Mouse (Mus musculus) cortical plate, adult 2 months (tissue): Measurements from ENCODE around the gene Ccdc149. TPM values are rescaled to one million over a fixed set of nuclear protein-coding genes. Genes with fewer than 3 reads are reported as not detected.

Experiments
- H3K27ac ChIP-seq: fragments of 200-500 bp; 2 replicates; pipeline ENCODE4 v1.5.1; 2012; ENCODE audit warnings: low read length, control low read depth, inconsistent platforms; ENCODE audit not compliant: insufficient read depth
- H3K4me1 ChIP-seq: fragments of 200-500 bp; 2 replicates; pipeline ENCODE4 v1.6.1; 2011; ENCODE audit warnings: low read length; ENCODE audit not compliant: control insufficient read depth, insufficient read depth
- H3K4me3 ChIP-seq: fragments of 200-500 bp; 2 replicates; pipeline ENCODE4 v1.5.1; 2011; ENCODE audit warnings: mild to moderate bottlenecking, low read length, control low read depth; ENCODE audit not compliant: insufficient read depth
- CTCF ChIP-seq: fragments of 200-500 bp; IDR thresholded peaks from 2 replicates; pipeline ENCODE4 v1.5.1; 2011; ENCODE audit warnings: mild to moderate bottlenecking, control low read depth, low read length; ENCODE audit not compliant: insufficient read depth; ENCODE audit errors: extremely low read depth
- POLR2A ChIP-seq: fragments of 200-500 bp; IDR thresholded peaks from 2 replicates; pipeline ENCODE4 v1.6.1; 2011; ENCODE audit warnings: mild to moderate bottlenecking, low read length, control low read depth; ENCODE audit not compliant: insufficient read depth; ENCODE audit errors: extremely low read depth
- polyA plus RNA-seq: library from polyadenylated mRNA; depleted of rRNA; stranded (reverse); fragments of >200 nt; gene quantifications from 2 replicates; pipeline ENCODE4 v1.2.3, GENCODE M21; 2012

Ccdc149 gene
- polyA plus RNA-seq, 1 experiment: 37.0 TPM

- no peak overlapping the region for H3K27ac ChIP-seq
- no peak overlapping the region for H3K4me3 ChIP-seq
- H3K4me1 ChIP-seq: peaks cover 4% of the 10 kb centered on the region; the same call in 1 of the 2 replicates
- no peak for TF ChIP-seq POLR2A
- no peak for TF ChIP-seq CTCF
Measured at GRCm38 (mm10) chr5:52425819-52426218, 45.5 kb downstream of the Ccdc149 start.

- Histone ChIP-seq H3K4me1 (peaks cover 4% of the 10 kb centered on the region; the same call in 1 of the 2 replicates), H3K27ac (no peak overlapping the region), H3K4me3 (no peak overlapping the region)
- no peak for TF ChIP-seq CTCF
- TF ChIP-seq POLR2A: no peak
Measured at GRCm38 (mm10) chr5:52423893-52424292, 47.4 kb downstream of the Ccdc149 start.

- TF ChIP-seq CTCF (no peak), POLR2A (no peak)
- Histone ChIP-seq H3K4me1 (no peaks in the 10 kb centered on the region), H3K27ac (no peak overlapping the region), H3K4me3 (no peak overlapping the region)
Measured at GRCm38 (mm10) chr5:52416485-52416884, 54.8 kb downstream of the Ccdc149 start.

GRCm38 (mm10) chr5:52415917-52416316 is 55.4 kb downstream of the Ccdc149 start:
- TF ChIP-seq POLR2A (no peak), CTCF (no peak)
- Histone ChIP-seq H3K4me1 (no peaks in the 10 kb centered on the region), H3K27ac (no peak overlapping the region), H3K4me3 (no peak overlapping the region)

DNA sequence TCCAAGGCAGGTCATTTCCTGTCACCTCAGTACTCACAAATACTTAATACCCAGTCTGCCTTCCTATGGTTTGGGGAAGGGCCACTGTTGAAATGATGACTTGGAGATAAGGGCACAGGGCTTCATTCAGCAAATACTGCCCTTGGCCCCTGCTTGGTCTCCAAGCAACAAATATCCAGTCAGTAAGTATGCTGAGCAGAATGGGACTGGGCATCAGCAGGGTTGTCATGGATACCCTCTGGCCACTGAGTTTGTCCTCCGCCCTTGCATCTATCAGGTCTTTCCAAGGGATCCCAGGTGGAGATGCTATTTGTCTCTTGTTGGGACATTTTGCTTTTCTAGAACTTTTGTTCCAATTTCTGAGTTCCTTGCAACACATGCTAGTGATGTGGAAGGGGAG is 56.1 kb downstream of the Ccdc149 start:
- H3K27ac ChIP-seq: no peak overlapping the region
- no peak for TF ChIP-seq CTCF
- TF ChIP-seq POLR2A: no peak
- H3K4me3 ChIP-seq: no peak overlapping the region
- no peaks in the 10 kb centered on the region for H3K4me1 ChIP-seq

DNA sequence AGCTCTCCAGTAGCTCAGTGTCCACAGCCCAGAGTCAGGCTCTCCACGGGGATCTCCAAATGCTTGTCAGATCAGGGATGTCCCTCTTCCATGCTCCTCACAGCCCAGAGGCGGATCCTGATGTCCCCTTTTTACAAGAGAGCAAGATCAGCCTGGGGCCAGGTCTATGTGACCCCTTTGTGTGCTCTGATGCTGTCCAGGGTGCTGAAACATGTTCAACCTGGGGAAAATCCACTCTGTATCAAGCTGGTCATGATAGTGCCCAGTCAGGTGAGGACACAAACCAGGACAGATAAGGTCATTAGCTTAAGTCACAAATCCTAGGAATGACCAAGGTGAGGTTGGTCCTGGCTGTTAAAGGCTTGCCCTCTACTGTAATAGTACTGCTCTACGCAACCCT is 59.8 kb downstream of the Ccdc149 start:
- TF ChIP-seq POLR2A (no peak), CTCF (no peak)
- no peaks in the 10 kb centered on the region for H3K4me1 ChIP-seq
- no peak overlapping the region for H3K27ac ChIP-seq
- no peak overlapping the region for H3K4me3 ChIP-seq

GRCm38 (mm10) chr5:52410197-52410596 is 61.1 kb downstream of the Ccdc149 start:
- TF ChIP-seq POLR2A (no peak), CTCF (no peak)
- no peak overlapping the region for H3K27ac ChIP-seq
- H3K4me3 ChIP-seq: no peak overlapping the region
- H3K4me1 ChIP-seq: no peaks in the 10 kb centered on the region

DNA sequence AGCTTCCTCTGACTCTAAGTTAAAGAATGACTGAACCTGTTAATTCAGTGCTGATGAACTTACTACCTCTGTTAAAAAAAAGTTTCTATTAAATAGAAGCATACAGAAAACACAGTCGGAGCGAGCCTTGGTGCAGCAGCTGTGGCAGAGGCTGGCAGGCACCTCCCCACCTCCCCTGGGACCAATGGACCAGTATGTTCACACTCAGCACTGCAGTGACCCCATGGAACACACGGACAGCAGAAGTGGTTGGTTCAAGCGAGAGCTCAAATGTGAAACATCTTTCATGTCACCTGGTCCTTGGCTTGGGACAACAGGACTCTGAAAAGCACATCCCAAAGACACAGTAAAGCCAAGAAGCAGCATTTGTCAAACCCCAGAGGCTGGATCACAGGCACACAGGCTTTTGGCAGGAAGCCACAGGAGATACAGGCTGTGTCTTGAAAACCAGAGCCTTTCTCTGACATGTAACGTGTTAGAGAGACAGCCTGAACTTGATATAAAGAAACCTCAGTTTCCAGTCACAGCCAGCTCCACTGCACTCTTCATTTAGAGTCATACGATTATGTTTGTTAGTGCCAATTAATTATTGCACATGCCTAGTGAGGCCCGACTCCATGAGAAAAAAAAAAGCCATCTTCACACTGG is 62.5 kb downstream of the Ccdc149 start:
- H3K27ac ChIP-seq: no peak overlapping the region
- no peaks in the 10 kb centered on the region for H3K4me1 ChIP-seq
- H3K4me3 ChIP-seq: no peak overlapping the region
- TF ChIP-seq POLR2A (no peak), CTCF (no peak)

DNA sequence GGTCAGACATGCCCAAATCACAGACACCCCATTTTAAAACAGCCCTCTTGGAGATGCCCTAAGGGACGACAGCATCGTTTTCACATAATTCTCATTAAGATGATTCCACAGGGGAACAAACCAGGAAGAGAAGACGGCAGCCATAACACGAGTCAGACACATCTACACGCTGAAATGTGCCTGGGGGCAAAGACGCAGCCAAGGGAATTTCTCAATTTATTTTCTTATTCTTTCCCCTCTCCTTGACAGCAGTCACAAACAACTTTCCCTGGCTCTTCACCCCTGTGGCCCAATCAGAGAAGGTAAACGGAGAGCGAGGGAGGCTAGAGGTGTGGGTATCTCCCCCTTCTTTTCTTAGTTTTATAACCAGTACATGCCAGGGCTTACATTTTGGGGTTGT is 66.9 kb downstream of the Ccdc149 start:
- Histone ChIP-seq H3K4me1 (no peaks in the 10 kb centered on the region), H3K27ac (no peak overlapping the region), H3K4me3 (no peak overlapping the region)
- TF ChIP-seq POLR2A: no peak

DNA sequence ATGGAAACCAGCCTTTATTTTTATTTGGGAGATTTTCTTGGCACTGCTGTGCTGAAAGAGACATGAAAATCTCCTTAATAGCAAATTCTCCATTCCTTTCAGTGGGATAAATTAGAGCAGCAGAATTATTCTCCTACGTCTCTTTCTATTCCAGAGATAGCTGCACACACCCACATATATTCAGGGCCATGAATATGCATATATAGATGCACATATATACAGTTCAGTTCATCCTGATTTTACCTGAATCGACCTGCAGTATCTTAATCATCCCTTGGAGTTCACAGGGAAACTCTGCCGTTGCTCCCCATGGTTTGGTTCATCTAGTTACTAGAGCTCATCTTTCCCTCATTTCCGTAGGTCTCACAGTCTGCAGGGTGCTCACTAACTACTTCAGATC is 77.6 kb downstream of the Ccdc149 start:
- Histone ChIP-seq H3K27ac (peak overlapping the region; percentile 70; the same call in 1 of the 2 replicates), H3K4me1 (peaks cover 17% of the 10 kb centered on the region), H3K4me3 (no peak overlapping the region)
- TF ChIP-seq POLR2A (no peak), CTCF (no peak)

- peaks cover 25% of the 10 kb centered on the region for H3K4me1 ChIP-seq
- H3K27ac ChIP-seq: no peak overlapping the region
- TF ChIP-seq CTCF (no peak), POLR2A (no peak)
- no peak overlapping the region for H3K4me3 ChIP-seq
Measured at GRCm38 (mm10) chr5:52391471-52391870, 79.8 kb downstream of the Ccdc149 start.
